Mouse (Mus musculus): ENCODE results near the gene 2410137M14Rik.

GRCm38 (mm10) chr17:36950981-36951947, 29.8 kb downstream of the 2410137M14Rik start, which contains the start of gene Ppp1r11:
- TF ChIP-seq GATA1 (IDR thresholded peaks at IDR 0.05; ENCODE audit: low read length) (no peak), TAL1 (IDR thresholded peaks at IDR 0.05; ENCODE audit: low read length) (no peak)
